ENCODE assay signal across 17 mouse cellular contexts in the genomic region with DNA sequence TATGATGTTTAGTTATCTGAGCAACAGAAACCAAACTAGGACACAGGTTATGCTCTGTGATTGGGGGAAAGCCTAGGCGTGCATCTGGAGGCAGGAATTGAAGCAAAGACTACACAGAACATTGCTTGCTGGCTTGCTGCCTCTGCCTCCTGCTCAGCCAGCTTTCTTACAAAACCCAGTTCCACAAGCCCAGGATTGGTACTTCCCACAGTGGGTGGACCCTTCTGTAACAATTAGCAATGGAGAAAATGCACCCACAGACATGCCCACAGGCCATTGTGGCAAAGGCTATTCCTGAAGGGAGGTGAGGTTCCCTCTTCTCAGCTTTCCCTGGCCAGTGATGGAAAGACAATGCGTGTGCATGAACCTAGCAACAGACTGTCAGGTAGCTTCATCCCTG. TPM values are rescaled to one million over a fixed set of nuclear protein-coding genes. Genes with fewer than 3 reads are reported as not detected.
DNase-seq lines count a peak whose midpoint lies in the region; ATAC-seq lines count a peak whose summit lies in the region.
"Had no signal": no experiment of that assay in that cellular context is flagged by ENCODE, and none has a peak within 500 bp of the region (broad histone marks: within the 10 kb centered on the region; RNA-seq: fewer than 3 reads in every experiment).

No protein-coding gene starts in this region.

- 86% methylated on average over 2 of the region's 2 CpGs for WGBS in intestine, embryonic 16.5 days

- no peak overlapping the region for H3K27ac ChIP-seq in intestine, embryonic 16.5 days (ENCODE audit: low read length)
- H3K27ac ChIP-seq: hindbrain, embryonic 10.5 days; intestine, embryonic 15.5 days; kidney, postnatal 0 days had no signal

- H3K9ac ChIP-seq in intestine, embryonic 16.5 days (ENCODE audit: low read depth, low read length), result no peak overlapping the region
- H3K9ac ChIP-seq: forebrain, postnatal 0 days; intestine, embryonic 15.5 days; lung, embryonic 14.5 days had no signal

- H3K4me2 ChIP-seq in intestine, embryonic 16.5 days (ENCODE audit: low read depth, low read length), result no peak overlapping the region
- H3K4me2 ChIP-seq: intestine, embryonic 15.5 days; liver, embryonic 11.5 days; lung, embryonic 14.5 days had no signal

- no peaks in the 10 kb centered on the region for H3K36me3 ChIP-seq in intestine, embryonic 16.5 days (ENCODE audit: control insufficient read depth, insufficient read depth, low read length)
- H3K36me3 ChIP-seq: hindbrain, embryonic 10.5 days; intestine, embryonic 15.5 days had no signal

- 0 out of 2 replicates have a peak, but pooled peaks cover 6% of the 10 kb centered on the region for H3K4me1 ChIP-seq in intestine, embryonic 16.5 days (ENCODE audit: control insufficient read depth, insufficient read depth, low read length)

- H3K9me3 ChIP-seq in intestine, embryonic 16.5 days (ENCODE audit: control insufficient read depth, low read length), result no peaks in the 10 kb centered on the region
- H3K9me3 ChIP-seq: hindbrain, embryonic 10.5 days; intestine, embryonic 15.5 days had no signal

- DNase-seq in adrenal gland, adult 2 months, result peak; percentile 28
- DNase-seq in adrenal gland, postnatal 4 days (ENCODE audit: low spot score in 2 of 2), result no peak
- DNase-seq in left cerebral cortex, adult 18-20 months (ENCODE audit: low spot score in 2 of 2), result peak; percentile 50 to 59
- DNase-seq in left cerebral cortex, postnatal 4 days, result no peak
- peak; percentile 51 to 57 for DNase-seq in layer of hippocampus, postnatal 10 days (ENCODE audit: low spot score in 2 of 2)
- peak; percentile 45 for DNase-seq in right cerebral cortex, postnatal 14 days
- no peak for DNase-seq in heart, adult 18-20 months
- DNase-seq: cerebellum, adult 9-10 months; forebrain, postnatal 0 days; gastrocnemius, postnatal 25 days; lung, embryonic 14.5 days had no signal

- intact Hi-C loops in left cerebral cortex, postnatal 4 days (cut with DNase I), result no loop called here

- H3K4me3 ChIP-seq in intestine, embryonic 16.5 days (ENCODE audit: low read length), result no peak overlapping the region
- H3K4me3 ChIP-seq: hindbrain, embryonic 10.5 days; intestine, embryonic 15.5 days had no signal

- H3K27me3 ChIP-seq in intestine, embryonic 16.5 days (replicated peaks; ENCODE audit: control insufficient read depth, insufficient read depth, low read length), result no peaks in the 10 kb centered on the region
- H3K27me3 ChIP-seq: intestine, embryonic 15.5 days had no signal

- no peak for ATAC-seq in intestine, embryonic 16.5 days
- ATAC-seq: forebrain, postnatal 0 days; intestine, embryonic 15.5 days; midbrain, embryonic 16.5 days had no signal

RNA-seq across cellular contexts. Expression of a gene that starts 4.1 kb away (rescaled TPM):
- 10 to 100 TPM; 27.0 to 44.4 TPM for total RNA-seq in adrenal gland, adult 2 months (2021)
- polyA plus RNA-seq in adrenal gland, adult 2 months (2012; rRNA removed), result 15.6 and 16.4 TPM in 2 replicates
- total RNA-seq in adrenal gland, postnatal 4 days (2021), result 10 to 100 TPM; 41.0 to 43.4 TPM
- total RNA-seq in left cerebral cortex, adult 18-20 months (2021), result 100 to 1,000 TPM; 164 to 168 TPM
- 100 to 1,000 TPM; 206 to 207 TPM for total RNA-seq in left cerebral cortex, postnatal 4 days (2021)
- 100 to 1,000 TPM; 213 to 215 TPM for total RNA-seq in layer of hippocampus, postnatal 10 days (2021)
- polyA plus RNA-seq in intestine, embryonic 16.5 days (2015; fragmentation: Nextera tagmentation; extraction: Ambion mirVana), result 5.6 and 6.1 TPM in 2 replicates
- total RNA-seq in heart, adult 18-20 months (2021), result 100 to 1,000 TPM in 1 of 2 experiments, 10 to 100 TPM in 1; 97.6 to 122 TPM

Comparison
In these comparisons a context has a peak if more than half of its experiments do, and no peak if none do; other contexts are left out.
1. DNase-seq: peak in adrenal gland, adult 2 months (single experiment), left cerebral cortex, adult 18-20 months (2 of 2), layer of hippocampus, postnatal 10 days (2 of 2) and right cerebral cortex, postnatal 14 days (single experiment); none in adrenal gland, postnatal 4 days (0 of 2), left cerebral cortex, postnatal 4 days (single experiment) and heart, adult 18-20 months (0 of 2).